Mouse (Mus musculus) testis, adult 2 months (tissue): Measurements from ENCODE around the gene Rab9. TPM values are rescaled to one million over a fixed set of nuclear protein-coding genes. Genes with fewer than 3 reads are reported as not detected.

ENCODE experiments used
- H3K27ac ChIP-seq: fragments of 200-500 bp; 2 replicates; pipeline ENCODE4 v1.5.1; 2012; ENCODE audit warnings: low read depth, low read length; ENCODE audit not compliant: control insufficient read depth, insufficient read depth
- H3K27me3 ChIP-seq: fragments of 200-500 bp; 2 replicates; pipeline ENCODE4 v1.6.1; 2012; ENCODE audit warnings: mild to moderate bottlenecking, low read length, moderate library complexity; ENCODE audit not compliant: control insufficient read depth, insufficient read depth
- H3K36me3 ChIP-seq: fragments of 200-500 bp; 2 replicates; pipeline ENCODE4 v1.6.1; 2012; ENCODE audit warnings: mild to moderate bottlenecking, low read length; ENCODE audit not compliant: control insufficient read depth, insufficient read depth
- H3K4me1 ChIP-seq: fragments of 200-500 bp; 2 replicates; pipeline ENCODE4 v1.6.1; 2012; ENCODE audit warnings: low read length; ENCODE audit not compliant: control insufficient read depth, insufficient read depth
- H3K4me3 ChIP-seq: fragments of 200-500 bp; 2 replicates; pipeline ENCODE4 v1.5.1; 2012; ENCODE audit warnings: low read depth, mild to moderate bottlenecking, low read length, moderate library complexity, mixed read lengths; ENCODE audit not compliant: control insufficient read depth
- CTCF ChIP-seq: fragments of 200-500 bp; IDR thresholded peaks from 2 replicates; pipeline ENCODE4 v1.5.1; 2012; ENCODE audit warnings: low read depth, mild to moderate bottlenecking, inconsistent platforms, low read length, moderate library complexity; ENCODE audit not compliant: control insufficient read depth, insufficient read depth, insufficient replicate concordance
- POLR2A ChIP-seq: fragments of 200-500 bp; IDR thresholded peaks from 2 replicates; pipeline ENCODE4 v1.6.1; 2012; ENCODE audit warnings: low read depth, mild to moderate bottlenecking, inconsistent platforms, low read length, moderate library complexity; ENCODE audit not compliant: control insufficient read depth
- polyA plus RNA-seq: library from polyadenylated mRNA; depleted of rRNA; stranded (reverse); fragments of >200 nt; gene quantifications from 2 replicates; pipeline ENCODE4 v1.2.3, GENCODE M21; 2012; rRNA removed

Rab9 gene
- polyA plus RNA-seq, 1 experiment = 3.8 TPM

DNA sequence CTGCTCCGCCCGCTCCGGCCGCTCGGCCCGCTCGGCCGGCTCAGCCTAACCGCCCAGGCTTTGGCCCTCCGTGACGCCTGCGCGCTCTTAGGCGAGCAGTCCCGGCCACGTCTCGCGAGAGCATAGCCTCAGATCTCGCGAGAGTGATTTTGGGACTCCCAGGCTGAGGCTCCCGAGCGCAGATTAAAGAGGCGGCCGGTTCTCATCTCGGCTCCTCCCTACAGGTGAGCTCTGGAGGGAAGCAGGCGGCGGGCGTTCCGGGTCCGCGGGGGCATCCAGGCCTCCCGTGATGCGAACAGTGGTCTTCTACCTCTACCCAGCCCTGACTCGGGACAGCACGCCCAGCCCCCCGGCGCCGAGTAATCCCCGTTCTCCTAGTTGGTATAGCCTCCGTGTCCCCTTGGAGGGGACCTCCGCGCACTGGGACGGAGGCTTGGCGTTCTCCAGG is 39.0 kb downstream of the Rab9 start, which contains the start of gene Ofd1:
Gene Ofd1 (minus strand): TSS at position 89 of the 448 bp plus-strand sequence.
- H3K27ac ChIP-seq = peak within 1 kb of the TSS; percentile 79
- H3K4me3 ChIP-seq = peak within 1 kb of the TSS; percentile 75
- H3K4me1 ChIP-seq = no peaks in the 10 kb centered on the region
- no peaks in the 10 kb centered on the region for H3K27me3 ChIP-seq
- no peaks in the 10 kb centered on the region for H3K36me3 ChIP-seq
- TF ChIP-seq CTCF (no peak), POLR2A (peak; percentile 59; the same call in 1 of the 2 replicates)

- Histone ChIP-seq H3K4me3 (peak within 1 kb of the TSS; percentile 75), H3K27me3 (no peaks in the 10 kb centered on the region), H3K36me3 (no peaks in the 10 kb centered on the region), H3K4me1 (no peaks in the 10 kb centered on the region), H3K27ac (peak within 1 kb of the TSS; percentile 79)
- no peak for TF ChIP-seq POLR2A
- TF ChIP-seq CTCF = no peak
Observed at GRCm38 (mm10) chrX:166440036-166440615, 39.5 kb downstream of the Rab9 start, which contains the start of gene Trappc2. Gene Trappc2 (plus strand): TSS chrX:166440574.

GRCm38 (mm10) chrX:166434812-166435211 is 44.9 kb downstream of the Rab9 start:
- no peak overlapping the region for H3K4me3 ChIP-seq
- H3K4me1 ChIP-seq = no peaks in the 10 kb centered on the region
- no peaks in the 10 kb centered on the region for H3K36me3 ChIP-seq
- TF ChIP-seq CTCF = no peak
- TF ChIP-seq POLR2A = no peak
- H3K27ac ChIP-seq = no peak overlapping the region
- H3K27me3 ChIP-seq = no peaks in the 10 kb centered on the region

DNA sequence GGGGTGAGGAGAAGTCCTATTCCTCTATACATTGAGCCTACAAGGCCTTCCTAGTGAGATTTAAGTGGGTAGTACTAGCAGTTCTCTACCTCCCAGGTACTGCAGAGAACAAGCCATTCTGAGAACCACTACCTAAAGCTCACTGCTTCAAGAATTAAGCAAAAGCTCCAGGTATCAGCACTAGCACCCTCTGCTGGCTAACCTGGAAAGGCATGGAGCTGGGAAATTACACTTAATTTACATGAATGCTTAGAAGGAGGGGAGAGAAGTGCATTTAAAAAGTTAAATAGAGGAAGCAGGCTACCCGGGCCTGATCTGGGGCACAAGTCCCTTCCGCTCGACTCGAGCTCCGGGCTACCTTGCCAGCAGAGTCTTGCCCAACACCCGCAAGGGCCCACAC is 63.5 kb downstream of the Rab9 start:
- H3K4me1 ChIP-seq = no peaks in the 10 kb centered on the region
- no peak for TF ChIP-seq CTCF
- TF ChIP-seq POLR2A = no peak
- H3K4me3 ChIP-seq = no peak overlapping the region
- no peaks in the 10 kb centered on the region for H3K36me3 ChIP-seq
- no peak overlapping the region for H3K27ac ChIP-seq
- H3K27me3 ChIP-seq = no peaks in the 10 kb centered on the region

GRCm38 (mm10) chrX:166407865-166408264 is 71.8 kb downstream of the Rab9 start:
- Histone ChIP-seq H3K4me3 (no peak overlapping the region), H3K27me3 (no peaks in the 10 kb centered on the region), H3K27ac (no peak overlapping the region), H3K36me3 (no peaks in the 10 kb centered on the region), H3K4me1 (no peaks in the 10 kb centered on the region)
- TF ChIP-seq CTCF (no peak), POLR2A (no peak)

Other genes starting within 250 kb of the Rab9 start
- 9.5 and 12.8 TPM in 2 replicates for gene Gpm6b, start 241.0 kb downstream of the Rab9 start, polyA plus RNA-seq
- 1.2 and 1.9 TPM in 2 replicates for gene Trappc2, start 39.3 kb downstream of the Rab9 start, polyA plus RNA-seq
- 1.2 and 1.3 TPM in 2 replicates for gene Ofd1, start 39.2 kb downstream of the Rab9 start, polyA plus RNA-seq
- gene Tceanc, start 38.7 kb upstream of the Rab9 start, polyA plus RNA-seq = 0.32 and 0.41 TPM in 2 replicates
- gene Egfl6, start 105.9 kb upstream of the Rab9 start, polyA plus RNA-seq = 0.23 and 0.28 TPM in 2 replicates